Mouse (Mus musculus) cerebellum, adult 11 months (tissue): ENCODE data around the gene Ranbp1.
"Not testable (repeated sequence)": the region's sequence is repeated elsewhere in the genome, so short reads cannot be mapped to it uniquely, and the experiment has no call there.

Source experiments
- DNase-seq: peaks from one replicate; pipeline ENCODE4 v3.0.0; 2022

The Ranbp1 gene

GRCm38 (mm10) chr16:18200062-18200461 lies 48.5 kb downstream of the Ranbp1 start:
- no peak for DNase-seq

- no peak for DNase-seq
These were observed 50.0 kb downstream of the Ranbp1 start for GRCm38 (mm10) chr16:18198365-18199098.

- no peak for DNase-seq
These were observed 50.7 kb downstream of the Ranbp1 start for GRCm38 (mm10) chr16:18197881-18198280.

- DNase-seq = not testable (repeated sequence)
These were observed 53.0 kb downstream of the Ranbp1 start for GRCm38 (mm10) chr16:18195561-18195960.

DNA sequence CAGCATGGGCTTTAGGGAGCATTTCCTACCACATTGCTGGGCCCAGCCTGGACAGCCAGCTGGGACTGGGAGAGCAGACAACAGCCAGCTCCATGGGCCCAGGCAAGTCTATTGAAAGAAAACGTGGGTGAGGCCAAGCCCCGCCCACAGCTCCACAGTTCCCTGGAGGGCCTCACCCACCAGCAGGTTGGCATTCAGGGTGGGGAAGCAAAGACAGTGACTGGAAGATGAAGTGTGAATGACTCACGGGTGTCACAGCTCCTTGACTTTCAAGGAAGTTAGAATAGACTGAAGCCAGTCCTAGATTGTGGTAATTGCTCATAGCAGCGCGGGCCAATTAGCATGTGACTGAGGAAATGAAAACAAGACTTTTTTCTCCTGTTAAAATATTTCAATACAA lies 53.5 kb downstream of the Ranbp1 start:
- no peak for DNase-seq

- no peak for DNase-seq
These were observed 54.1 kb downstream of the Ranbp1 start for GRCm38 (mm10) chr16:18194208-18194985.

DNA sequence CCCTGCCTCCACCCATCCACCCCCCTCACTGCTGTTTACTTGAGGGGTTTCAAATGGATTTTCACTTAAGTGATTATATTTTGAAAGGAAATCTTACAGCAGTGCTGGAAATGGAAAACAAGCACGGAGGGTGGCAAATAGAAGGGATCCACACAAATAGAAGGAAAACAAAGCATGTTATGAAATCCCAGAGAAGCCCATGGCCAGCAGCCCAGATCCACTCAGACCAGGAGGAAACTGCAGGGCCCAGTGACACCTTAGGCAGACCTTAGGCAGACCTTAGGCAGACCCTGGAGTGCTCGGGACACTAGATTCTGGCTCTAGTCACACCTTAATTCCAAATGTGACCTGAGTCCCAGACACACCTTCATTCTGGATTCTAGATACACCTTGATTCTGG lies 57.5 kb downstream of the Ranbp1 start:
- no peak for DNase-seq
